Mouse (Mus musculus) common myeloid progenitor, adult 5-6 weeks (primary cell): ENCODE results near the gene Prmt8. TPM values are rescaled to one million over a fixed set of nuclear protein-coding genes. Genes with fewer than 3 reads are reported as not detected.
A peak's percentile ranks its signal among the peaks of the same experiment; 100 is the strongest.

Experiments used
- ATAC-seq: replicated peaks from 2 replicates; pipeline ENCODE4 v1.8.0; 2016; ENCODE audit warnings: low read depth, mild to moderate bottlenecking, moderate TSS enrichment, inconsistent platforms; ENCODE audit not compliant: poor library complexity, severe bottlenecking
- total RNA-seq: library from RNA; stranded (forward); fragments of 200-1000, 187-1606 nt; gene quantifications from 2 replicates; pipeline ENCODE4 v1.2.3, GENCODE M21; 2017

Prmt8 gene
- total RNA-seq, 1 experiment from 2014 or later, result not detected

GRCm38 (mm10) chr6:127741162-127741561 lies 28.1 kb downstream of the Prmt8 start:
- ATAC-seq, result no peak

- no peak for ATAC-seq
These were observed 28.6 kb downstream of the Prmt8 start for GRCm38 (mm10) chr6:127740711-127741110.

- no peak for ATAC-seq
These were observed 29.4 kb downstream of the Prmt8 start for GRCm38 (mm10) chr6:127739921-127740320.

DNA sequence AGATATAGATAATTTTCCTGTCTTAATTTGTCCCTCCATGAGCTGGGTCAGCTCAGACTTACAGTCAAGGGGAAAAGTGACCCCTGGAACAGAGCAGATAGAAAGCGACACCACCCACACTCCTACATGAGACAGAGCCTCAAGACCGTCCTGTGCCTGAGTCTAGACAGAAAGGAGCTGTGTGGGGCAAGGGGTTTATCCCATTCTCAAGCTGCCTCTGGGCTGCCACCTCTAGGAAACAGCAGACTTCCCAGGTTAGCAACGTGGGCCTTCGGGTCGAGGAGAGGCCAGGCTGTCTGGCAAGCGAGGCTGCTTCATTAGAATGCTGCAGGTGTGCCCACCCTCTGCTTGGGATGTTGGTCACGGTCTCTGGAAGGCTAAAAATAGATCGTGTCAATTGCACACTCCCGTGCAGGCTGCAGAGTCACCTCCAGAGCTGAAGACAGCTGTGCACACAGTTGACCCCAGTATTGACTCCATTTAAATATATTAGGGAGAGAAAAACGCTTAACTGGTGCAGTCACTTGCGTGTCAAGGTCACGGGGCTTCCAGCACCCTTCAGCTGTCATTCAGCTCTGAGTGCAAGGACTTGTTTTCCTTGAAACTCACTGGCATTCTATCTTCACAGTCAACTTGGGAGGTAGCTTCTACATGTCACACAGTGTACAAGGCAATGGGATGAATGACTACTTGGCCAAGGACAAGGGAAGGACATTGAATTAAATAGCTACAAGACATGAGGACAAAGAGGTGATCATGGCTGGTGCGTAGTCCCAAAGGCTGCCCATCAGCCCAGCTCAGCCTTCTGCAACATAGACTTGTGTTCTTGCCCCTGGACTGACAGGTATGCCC lies 33.9 kb downstream of the Prmt8 start:
- no peak for ATAC-seq

- 0 out of 2 replicates have a peak, but pooled peaks have one; percentile 18 for ATAC-seq
These were observed 46.1 kb downstream of the Prmt8 start for GRCm38 (mm10) chr6:127723126-127723525.

- no peak for ATAC-seq
These were observed 49.4 kb downstream of the Prmt8 start for GRCm38 (mm10) chr6:127719875-127720274.

- ATAC-seq, result no peak
These were observed 51.8 kb downstream of the Prmt8 start for GRCm38 (mm10) chr6:127717239-127718137.

DNA sequence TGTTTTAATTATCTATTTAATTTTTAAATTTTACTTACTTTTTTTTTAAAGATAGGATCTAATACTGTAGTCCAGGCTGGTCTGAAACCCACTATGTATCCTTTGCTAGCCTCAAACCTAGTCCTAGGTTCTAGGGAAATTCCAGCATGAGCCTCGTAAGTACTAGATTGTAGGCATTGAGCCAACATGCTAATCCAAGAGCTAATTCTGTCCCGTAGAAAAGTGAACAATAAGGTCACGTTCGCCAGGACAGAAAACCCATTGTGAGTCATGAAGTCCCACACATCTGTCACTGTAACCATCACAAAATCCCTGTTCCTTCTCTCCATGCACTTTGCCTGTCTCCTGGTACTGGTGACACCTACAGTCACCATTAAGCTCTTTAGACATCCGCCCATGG lies 53.8 kb downstream of the Prmt8 start:
- ATAC-seq, result no peak

DNA sequence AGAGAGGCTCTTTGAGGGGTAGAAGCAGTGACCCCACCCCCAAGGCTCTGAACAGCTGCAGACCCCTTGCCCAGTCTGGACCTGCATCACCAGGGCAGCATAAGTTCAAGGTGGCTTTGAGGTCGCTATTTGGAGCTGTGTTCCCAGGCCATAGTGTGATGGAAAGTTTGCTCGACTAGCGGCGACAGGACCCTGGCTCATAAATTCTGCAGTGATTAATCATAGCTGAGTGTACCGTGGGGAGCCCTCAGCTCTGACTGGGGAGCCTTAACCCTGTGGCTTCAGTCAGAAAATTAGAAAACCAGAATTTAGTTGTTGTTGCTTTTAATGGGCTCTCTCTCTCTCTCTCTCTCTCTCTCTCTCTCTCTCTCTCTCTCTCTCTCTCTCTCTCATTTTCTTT lies 54.4 kb downstream of the Prmt8 start:
- ATAC-seq, result no peak

DNA sequence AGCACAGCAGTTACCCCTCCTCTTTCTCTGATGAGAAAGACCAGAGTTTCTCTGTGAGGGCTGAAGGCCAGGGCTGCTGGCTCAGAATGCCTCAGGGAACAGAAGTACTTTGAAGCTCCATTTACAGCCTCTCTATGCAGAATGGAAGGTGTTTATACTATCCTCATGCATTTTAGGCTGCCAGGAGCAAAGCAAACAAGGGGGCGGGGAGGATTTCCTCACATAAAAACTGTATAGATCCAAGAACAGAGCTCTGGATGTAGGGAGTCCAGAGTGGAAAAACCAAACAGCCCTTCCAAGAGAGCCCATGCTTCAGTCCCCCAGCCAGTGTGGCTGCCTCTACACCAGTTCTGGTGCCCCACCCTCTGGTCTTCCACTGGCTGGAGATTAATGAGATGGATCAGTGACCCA lies 61.0 kb downstream of the Prmt8 start:
- ATAC-seq, result no peak

- no peak for ATAC-seq
These were observed 68.1 kb downstream of the Prmt8 start for GRCm38 (mm10) chr6:127701036-127701783.

DNA sequence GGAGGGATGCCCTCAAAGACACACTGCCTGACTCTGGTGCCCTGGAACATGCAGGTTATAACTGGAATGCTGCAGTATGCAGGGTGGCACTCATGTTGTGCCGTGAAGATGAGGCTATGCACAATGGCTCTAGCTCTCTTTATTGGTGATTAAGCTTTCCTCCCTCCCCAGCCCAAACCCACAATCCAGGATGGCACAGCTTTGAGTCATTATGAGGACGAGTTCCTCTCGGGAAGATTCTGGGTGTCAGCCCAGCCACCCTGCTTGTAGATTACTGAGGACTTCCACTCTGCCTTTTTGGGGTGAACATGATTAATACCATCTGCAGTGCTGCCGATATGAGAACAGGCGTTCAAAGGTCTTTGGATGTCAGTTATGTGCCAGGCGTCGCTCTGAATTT lies 75.6 kb downstream of the Prmt8 start:
- no peak for ATAC-seq

DNA sequence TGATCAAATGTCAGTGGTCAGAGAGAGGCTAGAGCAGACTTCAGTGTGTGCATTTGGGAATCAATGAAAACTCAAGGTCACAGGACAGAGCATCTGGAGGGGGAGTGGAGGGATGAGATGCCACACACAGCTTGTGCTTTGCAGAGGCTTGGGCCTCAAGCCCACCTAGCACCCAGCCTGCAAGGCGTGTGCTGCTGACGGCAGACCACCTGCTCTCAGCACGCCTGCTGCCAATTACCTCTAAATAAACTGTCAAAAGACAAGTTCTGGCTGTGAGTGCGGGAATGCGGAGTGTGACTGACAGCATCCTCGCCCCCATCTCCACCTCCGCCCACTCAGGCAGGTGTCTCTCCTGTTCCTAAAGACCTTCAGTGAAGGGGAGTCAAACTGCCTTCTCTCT lies 77.0 kb downstream of the Prmt8 start:
- no peak for ATAC-seq

DNA sequence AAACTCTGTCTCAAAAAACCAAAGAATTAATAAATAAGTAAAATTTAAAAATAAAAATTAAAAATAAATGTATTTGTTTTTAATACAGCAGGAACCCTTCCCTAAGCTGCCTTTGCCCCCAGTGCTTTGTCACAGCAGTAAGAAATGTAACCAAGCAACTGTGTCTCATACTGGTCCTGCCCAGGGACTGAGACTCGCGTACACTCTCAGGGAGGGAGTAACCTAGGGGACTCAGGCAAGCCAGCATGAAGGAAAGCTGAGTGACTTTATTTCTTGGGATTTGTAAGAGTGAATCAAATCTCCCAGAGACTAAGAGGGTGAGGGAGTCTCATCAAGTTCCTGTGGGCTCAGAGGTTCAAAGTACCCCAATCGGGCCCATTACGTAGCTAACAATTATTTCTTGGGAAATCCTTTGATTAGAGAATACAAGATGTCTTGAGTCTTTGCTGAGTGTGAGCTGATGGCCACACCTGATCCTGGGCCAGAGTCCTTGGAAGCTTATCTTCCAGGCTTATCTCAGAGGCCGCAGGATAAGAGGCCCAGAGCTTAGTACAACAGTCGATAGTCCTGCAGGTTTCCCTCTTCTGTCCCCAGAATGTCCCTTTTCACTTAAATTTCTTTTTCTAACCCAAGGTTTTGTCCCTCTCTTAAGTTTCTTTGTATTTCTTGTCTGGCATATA lies 82.0 kb downstream of the Prmt8 start:
- no peak for ATAC-seq

DNA sequence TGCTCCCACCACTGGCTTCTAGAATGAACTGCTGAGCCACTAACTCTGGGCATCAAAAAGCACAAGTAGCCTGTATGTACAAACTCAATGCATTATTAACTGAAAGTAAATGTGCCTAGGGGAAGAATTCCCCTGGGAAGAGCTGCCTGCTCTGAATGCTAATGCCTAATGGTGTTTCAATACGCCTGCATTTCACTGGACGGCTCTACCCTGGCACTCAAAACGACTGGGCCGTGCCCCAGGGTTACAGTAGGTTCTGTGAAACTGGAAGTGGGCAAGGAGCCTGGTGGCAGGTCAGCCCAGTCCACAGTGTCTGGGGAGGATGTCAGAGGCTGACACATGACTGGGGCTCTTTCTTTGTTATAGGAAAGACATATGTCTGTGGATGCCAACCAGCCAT lies 84.3 kb downstream of the Prmt8 start:
- ATAC-seq, result no peak

DNA sequence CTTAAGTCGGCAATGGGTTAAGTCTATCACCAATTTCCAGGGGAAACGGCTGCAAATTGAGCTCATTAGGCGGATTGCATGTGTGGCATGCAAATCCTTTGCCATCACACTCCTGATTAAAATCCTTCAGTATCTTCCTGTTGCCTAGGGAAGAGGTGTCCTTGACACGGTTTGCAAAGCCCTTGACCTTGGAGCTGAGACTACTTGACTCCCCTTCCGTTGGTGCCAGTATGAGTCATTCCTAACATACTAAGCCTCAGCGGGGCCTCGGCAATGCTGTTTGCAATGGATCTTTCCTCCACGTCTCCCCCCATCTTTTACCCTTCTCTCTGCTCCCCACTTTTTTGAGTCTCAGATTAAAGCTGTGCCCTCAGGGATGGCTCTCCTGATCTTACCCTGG lies 85.7 kb downstream of the Prmt8 start:
- ATAC-seq, result no peak

DNA sequence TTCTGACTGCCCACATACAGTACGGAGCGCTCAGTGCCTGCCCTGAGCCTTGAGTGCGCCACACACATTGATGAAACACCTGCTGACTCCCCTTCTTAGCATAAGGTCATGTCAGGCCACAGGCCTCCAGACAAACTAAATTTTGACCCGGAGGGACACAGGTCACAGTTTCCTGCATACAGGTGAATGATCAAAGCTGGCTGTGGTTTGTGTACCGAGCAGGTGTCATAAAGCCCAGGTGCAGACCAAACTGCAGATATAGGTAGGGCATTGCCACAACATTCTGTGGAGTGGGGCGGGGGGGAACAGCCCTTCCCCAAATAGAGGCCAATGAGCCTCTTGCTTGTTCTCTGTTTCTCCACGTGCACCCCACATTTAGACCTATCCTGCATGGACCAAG lies 88.5 kb downstream of the Prmt8 start:
- ATAC-seq, result no peak

- no peak for ATAC-seq
These were observed 90.3 kb downstream of the Prmt8 start for GRCm38 (mm10) chr6:127678998-127679397.

GRCm38 (mm10) chr6:127678320-127678719 lies 91.0 kb downstream of the Prmt8 start:
- no peak for ATAC-seq

GRCm38 (mm10) chr6:127676866-127677265 lies 92.4 kb downstream of the Prmt8 start:
- no peak for ATAC-seq
